Mouse (Mus musculus): ENCODE measurements around the gene Trdmt1.

Trdmt1 gene

GRCm38 (mm10) chr2:13499196-13499595, 45.3 kb downstream of the Trdmt1 start:
- no peak for DNase-seq (ENCODE audit: low spot score)

GRCm38 (mm10) chr2:13496087-13496486, 48.4 kb downstream of the Trdmt1 start:
- DNase-seq (ENCODE audit: low spot score) = no peak

- DNase-seq (ENCODE audit: low spot score) = no peak
These were observed 51.5 kb downstream of the Trdmt1 start for GRCm38 (mm10) chr2:13492927-13493326.

- DNase-seq (ENCODE audit: low spot score) = no peak
These were observed 52.7 kb downstream of the Trdmt1 start, which contains the start of gene Cubn for GRCm38 (mm10) chr2:13491734-13492133. TSS of gene Cubn (minus strand) at chr2:13491813.

GRCm38 (mm10) chr2:13490480-13490879, 54.0 kb downstream of the Trdmt1 start:
- DNase-seq (ENCODE audit: low spot score) = no peak

GRCm38 (mm10) chr2:13486470-13486869, 58.0 kb downstream of the Trdmt1 start:
- peak; percentile 6 for DNase-seq (ENCODE audit: low spot score)

- no peak for DNase-seq (ENCODE audit: low spot score)
These were observed 59.9 kb downstream of the Trdmt1 start for GRCm38 (mm10) chr2:13484566-13484965.

- DNase-seq (ENCODE audit: low spot score) = no peak
These were observed 63.7 kb downstream of the Trdmt1 start for GRCm38 (mm10) chr2:13480744-13481143.

- no peak for DNase-seq (ENCODE audit: low spot score)
These were observed 65.3 kb downstream of the Trdmt1 start for GRCm38 (mm10) chr2:13479165-13479564.

GRCm38 (mm10) chr2:13470108-13470507, 74.4 kb downstream of the Trdmt1 start:
- DNase-seq (ENCODE audit: low spot score) = no peak

- DNase-seq (ENCODE audit: low spot score) = no peak
These were observed 74.8 kb downstream of the Trdmt1 start for GRCm38 (mm10) chr2:13469641-13470040.

GRCm38 (mm10) chr2:13466685-13467084, 77.8 kb downstream of the Trdmt1 start:
- no peak for DNase-seq (ENCODE audit: low spot score)

Data from urinary bladder, postnatal 14 days (tissue).